In genomic region chr14:31400896-31401295, GRCm38 (mm10) we compare ENCODE assay signal across 13 mouse cellular contexts. TPM values are rescaled to one million over a fixed set of nuclear protein-coding genes. Genes with fewer than 3 reads are reported as not detected.
DNase-seq lines count a peak whose midpoint lies in the region; ATAC-seq and TF ChIP-seq lines count a peak whose summit lies in the region.
"Had no signal": no experiment of that assay in that cellular context is flagged by ENCODE, and none has a peak within 500 bp of the region (broad histone marks: within the 10 kb centered on the region; RNA-seq: fewer than 3 reads in every experiment).

No protein-coding gene starts in this region.

- 63% methylated on average over 11 of the region's 11 CpGs for WGBS in kidney, adult 2 months
- 88% methylated on average over 11 of the region's 11 CpGs for WGBS in hindbrain, embryonic 14.5 days

- no peak for DNase-seq in kidney, adult 2 months
- no peak for DNase-seq in kidney, adult 8-10 months
- DNase-seq in induced T-regulatory cell, adult 2 months (ENCODE audit: low read depth), result peak; percentile 66
- no peak for DNase-seq in frontal cortex, adult 2 months (ENCODE audit: extremely low spot score in 1 of 2, low spot score in 1 of 2)
- no peak for DNase-seq in hindbrain, embryonic 14.5 days (ENCODE audit: low spot score)
- DNase-seq: lung, postnatal 36 days; thymus, postnatal 36 days had no signal

- peak overlapping the region; percentile 11; the same call in 1 of the 2 replicates for H3K27ac ChIP-seq in kidney, adult 2 months (ENCODE audit: insufficient read depth, low read depth, low read length)
- no peak overlapping the region for H3K27ac ChIP-seq in hindbrain, embryonic 14.5 days
- H3K27ac ChIP-seq: hindbrain, embryonic 10.5 days; kidney, embryonic 15.5 days; limb, embryonic 13.5 days had no signal

- peak; percentile 24 for ATAC-seq in CD4-positive, CD25-positive, alpha-beta regulatory T cell, adult 4 months
- peak; percentile 4 for ATAC-seq in activated CD4-positive, CD25-positive, alpha-beta regulatory T cell, adult 4 months
- no peak for ATAC-seq in hindbrain, embryonic 14.5 days (ENCODE audit: low FRiP score)
- ATAC-seq: midbrain, embryonic 16.5 days had no signal

- H3K4me1 ChIP-seq in kidney, adult 2 months (ENCODE audit: control insufficient read depth, insufficient read depth, low read length), result peaks cover 52% of the 10 kb centered on the region
- no peaks in the 10 kb centered on the region for H3K4me1 ChIP-seq in hindbrain, embryonic 14.5 days (replicated peaks; ENCODE audit: control insufficient read depth, insufficient read depth, low read length)

- TF ChIP-seq CTCF in kidney, adult 2 months (conservative IDR thresholded peaks at IDR 0.05; ENCODE audit: insufficient read depth, insufficient read length, low read depth, low read length), result no peak

- no peak overlapping the region for H3K9ac ChIP-seq in hindbrain, embryonic 14.5 days
- H3K9ac ChIP-seq: kidney, embryonic 15.5 days; limb, embryonic 13.5 days had no signal

- no peaks in the 10 kb centered on the region for H3K27me3 ChIP-seq in kidney, adult 2 months (replicated peaks; ENCODE audit: control insufficient read depth, insufficient read depth, low read length)
- no peaks in the 10 kb centered on the region for H3K27me3 ChIP-seq in hindbrain, embryonic 14.5 days (ENCODE audit: control insufficient read depth, insufficient read depth, low read length)
- H3K27me3 ChIP-seq: kidney, embryonic 15.5 days; limb, embryonic 13.5 days had no signal

- no peaks in the 10 kb centered on the region for H3K9me3 ChIP-seq in hindbrain, embryonic 14.5 days (ENCODE audit: control insufficient read depth, low read length)
- H3K9me3 ChIP-seq: hindbrain, embryonic 10.5 days; kidney, embryonic 15.5 days; limb, embryonic 13.5 days had no signal

- H3K36me3 ChIP-seq in kidney, adult 2 months (ENCODE audit: control insufficient read depth, insufficient read depth, low read length), result no peaks in the 10 kb centered on the region; the same call in 1 of the 2 replicates
- H3K36me3 ChIP-seq in hindbrain, embryonic 14.5 days (replicated peaks; ENCODE audit: control insufficient read depth, insufficient read depth), result peaks cover 44% of the 10 kb centered on the region
- H3K36me3 ChIP-seq: hindbrain, embryonic 10.5 days had no signal

- no peak overlapping the region for H3K4me3 ChIP-seq in kidney, adult 2 months (ENCODE audit: insufficient read depth, low read depth, low read length)
- no peak overlapping the region for H3K4me3 ChIP-seq in hindbrain, embryonic 14.5 days (replicated peaks; ENCODE audit: low read length)
- H3K4me3 ChIP-seq: hindbrain, embryonic 10.5 days; kidney, embryonic 15.5 days; limb, embryonic 13.5 days had no signal

- no peak for TF ChIP-seq POLR2A in kidney, adult 2 months (IDR thresholded peaks at IDR 0.05; ENCODE audit: low read depth, low read length)

- H3K4me2 ChIP-seq in hindbrain, embryonic 14.5 days (replicated peaks), result no peak overlapping the region
- H3K4me2 ChIP-seq: kidney, embryonic 15.5 days; limb, embryonic 13.5 days had no signal

RNA-seq across cellular contexts. Expression of gene Sh3bp5, which starts 35.0 kb away (rescaled TPM):
- polyA plus RNA-seq in kidney, adult 2 months (2012; rRNA removed), result 33.4 and 43.4 TPM in 2 replicates
- polyA plus RNA-seq in CD4-positive, CD25-positive, alpha-beta regulatory T cell, adult 4 months (2017; shearing (Covaris generic)), result 10 to 100 TPM; 15.4 to 16.8 TPM
- polyA plus RNA-seq in activated CD4-positive, CD25-positive, alpha-beta regulatory T cell, adult 4 months (2017; shearing (Covaris generic)), result 10 to 100 TPM; 13.1 to 13.9 TPM
- polyA plus RNA-seq in frontal cortex, adult 2 months (2012; rRNA removed), result 38.4 and 44.0 TPM in 2 replicates
- polyA plus RNA-seq in hindbrain, embryonic 14.5 days (2014; fragmentation: Nextera tagmentation; extraction: Ambion mirVana), result 86.9 and 93.7 TPM in 2 replicates
